Mouse (Mus musculus) liver, embryonic 18 days (tissue): ENCODE results near the gene Ptpru. TPM values are rescaled to one million over a fixed set of nuclear protein-coding genes. Genes with fewer than 3 reads are reported as not detected.

Source experiments
- polyA plus RNA-seq: library from polyadenylated mRNA; depleted of rRNA; stranded (reverse); fragments of >200 nt; gene quantifications from 2 replicates; pipeline ENCODE4 v1.2.3, GENCODE M21; 2012; rRNA removed

The Ptpru gene
- polyA plus RNA-seq, result 1.8 and 3.4 TPM in 2 replicates

GRCm38 (mm10) chr4:131837872-131838524 lies at the start of gene Ptpru:
TSS of gene Ptpru (minus strand) at chr4:131838288.

GRCm38 (mm10) chr4:131873293-131874168 lies 35.4 kb upstream of the Ptpru start, which contains the start of gene Srsf4:
TSS of gene Srsf4 (plus strand) at chr4:131873617.

GRCm38 (mm10) chr4:131843290-131843743 lies 5.2 kb upstream of the Ptpru start, which contains the start of gene Mecr:
TSS of gene Mecr (plus strand) at chr4:131843470.

Other genes with a start within 250 kb of the Ptpru start
- gene Mecr, start 5.2 kb upstream of the Ptpru start, polyA plus RNA-seq, result 30.4 and 33.8 TPM in 2 replicates
- gene Srsf4, start 35.3 kb upstream of the Ptpru start, polyA plus RNA-seq, result 29.3 and 37.0 TPM in 2 replicates
- 0.74 and 0.93 TPM in 2 replicates for gene Tmem200b, start 83.5 kb upstream of the Ptpru start, polyA plus RNA-seq
- gene Gm10300, start 236.4 kb upstream of the Ptpru start, polyA plus RNA-seq, result 0.07 TPM in 2 replicates
- 72.0 and 77.9 TPM in 2 replicates for gene Epb41, start 237.0 kb upstream of the Ptpru start, polyA plus RNA-seq